Mouse (Mus musculus) forelimb bud, embryonic 11.5 days (tissue): Measurements from ENCODE around the gene Kdm4b.
A peak's percentile ranks its signal among the peaks of the same experiment; 100 is the strongest.

Experiments
- DNase-seq: peaks from one replicate; pipeline ENCODE4 v3.0.0-alpha.2; 2012; ENCODE audit warnings: low read depth, low spot score

Kdm4b gene

DNA sequence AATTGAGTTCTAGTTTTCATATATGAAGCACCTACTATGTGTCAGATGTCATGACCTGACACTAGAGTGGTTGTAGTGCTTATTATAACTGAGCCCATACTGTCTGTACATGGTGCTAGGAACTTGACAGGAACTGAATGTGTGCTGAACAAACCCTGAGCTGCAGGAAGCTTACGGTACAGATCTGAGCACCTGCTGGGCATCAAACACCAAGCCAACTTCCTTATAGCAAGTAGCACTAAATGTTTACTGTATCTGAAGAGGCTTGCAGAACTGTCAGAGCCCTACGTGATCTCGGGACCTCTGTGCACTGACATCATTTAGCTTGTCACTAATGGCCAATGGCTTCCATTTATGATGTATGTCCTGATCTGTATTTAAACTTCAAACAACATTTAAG is 105.7 kb downstream of the Kdm4b start:
- DNase-seq: no peak

DNA sequence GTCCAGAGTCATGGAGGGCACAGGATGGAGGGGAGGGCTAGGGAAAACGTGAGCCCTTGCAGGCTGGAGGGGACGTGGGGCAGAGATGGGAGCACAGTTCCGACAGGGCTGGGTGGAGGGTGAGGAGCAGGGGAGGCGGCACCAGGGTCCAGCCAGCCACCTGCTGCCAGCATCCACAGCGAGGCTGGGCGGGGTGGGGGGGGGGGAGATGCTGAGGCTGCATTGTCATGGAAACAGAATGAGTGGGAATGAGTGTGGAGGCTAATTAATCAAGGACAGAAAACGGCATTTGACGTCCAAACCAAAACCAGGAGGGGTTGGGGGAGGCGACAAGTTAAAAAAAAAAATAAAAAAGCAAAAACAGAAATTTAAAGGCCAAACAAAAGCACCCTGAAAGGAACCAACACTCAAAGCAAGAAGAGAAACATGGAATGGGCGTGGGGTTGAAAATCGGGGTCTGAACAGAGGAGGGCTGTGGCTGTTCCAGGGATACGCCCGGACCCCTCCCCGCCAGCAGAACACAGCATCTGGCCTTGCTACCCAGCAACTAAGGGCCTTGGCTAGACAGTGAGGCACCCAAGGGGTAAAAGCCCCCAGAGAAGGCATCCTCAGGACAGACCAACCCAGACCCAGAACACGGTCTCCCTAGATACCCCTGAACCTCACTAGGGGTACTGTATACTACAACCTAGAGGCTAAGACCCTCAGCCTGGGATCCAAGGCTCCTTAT is 114.0 kb downstream of the Kdm4b start:
- DNase-seq: no peak

DNA sequence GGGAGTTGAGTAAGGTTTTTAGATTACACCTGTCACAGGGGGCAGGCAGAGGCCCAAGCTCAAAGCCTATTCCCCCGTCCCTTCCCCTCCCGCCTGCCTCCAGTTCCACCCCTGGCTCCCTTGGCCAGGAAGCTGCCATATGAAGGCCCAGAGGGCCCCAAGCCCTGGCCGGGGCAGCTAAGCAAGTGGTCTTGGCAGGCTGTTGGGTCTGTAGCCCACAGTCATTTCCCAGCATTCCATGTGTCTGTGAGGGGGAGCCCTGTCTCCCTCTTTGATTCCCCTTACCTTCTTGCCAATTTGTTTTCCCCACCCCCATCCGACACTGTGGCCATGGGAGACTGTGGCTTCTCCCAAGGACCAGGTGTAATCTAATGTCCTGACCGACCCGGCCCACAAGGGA is 116.5 kb downstream of the Kdm4b start:
- no peak for DNase-seq

DNA sequence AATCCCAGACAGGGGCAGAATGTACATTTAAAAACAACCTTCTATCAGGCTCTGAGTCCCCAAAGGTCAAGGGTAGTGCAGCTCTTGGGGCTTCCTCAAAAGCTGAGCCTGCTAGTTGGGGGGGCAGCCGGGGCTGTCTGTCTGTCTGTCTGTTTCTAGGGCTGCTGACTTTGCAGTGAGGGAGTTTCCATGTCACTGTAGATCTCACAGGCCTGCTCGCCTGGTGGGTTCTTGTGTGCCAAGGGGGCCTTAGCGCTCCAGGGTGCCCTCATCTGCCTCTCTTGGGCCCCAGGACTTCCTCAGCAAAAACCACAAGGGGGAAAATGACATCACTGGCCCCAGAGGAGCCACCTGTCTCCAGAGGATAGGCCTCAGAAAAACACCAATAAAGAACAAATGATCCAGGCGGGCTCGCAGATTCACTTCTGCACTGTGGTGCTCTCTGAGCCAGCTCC is 117.5 kb downstream of the Kdm4b start:
- DNase-seq: no peak

DNA sequence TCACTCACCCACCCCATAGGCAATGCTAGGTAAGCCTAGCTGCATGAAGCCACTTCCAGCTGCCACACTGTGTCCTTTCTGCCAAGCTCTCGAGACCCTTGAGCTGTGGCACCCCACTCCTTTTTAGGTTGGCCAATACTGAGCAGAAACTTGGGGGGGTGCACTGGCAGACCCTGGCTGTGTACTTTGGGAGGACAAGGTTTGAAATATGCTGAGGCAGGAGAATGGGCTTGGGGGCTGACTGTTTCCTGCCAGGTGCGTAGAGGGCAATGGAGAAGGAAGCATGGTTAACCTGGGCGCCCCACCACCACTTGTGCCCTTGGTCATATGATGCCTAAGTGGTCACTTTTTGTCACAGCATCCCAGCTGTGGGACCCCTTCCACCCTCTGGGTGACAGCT is 118.9 kb downstream of the Kdm4b start:
- DNase-seq: no peak

DNA sequence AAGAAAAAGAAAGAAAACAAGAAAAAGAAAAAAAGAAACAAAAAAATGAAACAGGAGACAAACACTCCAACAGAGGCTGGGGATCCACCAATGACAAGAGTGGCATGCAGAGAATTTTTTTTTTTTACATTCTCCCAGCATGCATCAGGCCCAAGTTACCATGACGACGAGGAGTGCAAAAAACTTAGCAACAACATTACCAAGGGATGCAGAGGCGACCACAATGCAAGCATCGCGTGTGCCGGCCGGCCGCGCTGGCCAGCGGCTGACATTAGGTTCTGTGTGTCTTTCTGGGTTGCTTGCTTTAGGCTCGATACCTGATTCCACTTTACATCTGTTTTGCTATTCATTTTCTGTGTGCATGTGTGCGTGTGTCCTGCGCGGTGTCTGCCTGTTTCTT is 119.5 kb downstream of the Kdm4b start:
- peak; percentile 59 for DNase-seq

DNA sequence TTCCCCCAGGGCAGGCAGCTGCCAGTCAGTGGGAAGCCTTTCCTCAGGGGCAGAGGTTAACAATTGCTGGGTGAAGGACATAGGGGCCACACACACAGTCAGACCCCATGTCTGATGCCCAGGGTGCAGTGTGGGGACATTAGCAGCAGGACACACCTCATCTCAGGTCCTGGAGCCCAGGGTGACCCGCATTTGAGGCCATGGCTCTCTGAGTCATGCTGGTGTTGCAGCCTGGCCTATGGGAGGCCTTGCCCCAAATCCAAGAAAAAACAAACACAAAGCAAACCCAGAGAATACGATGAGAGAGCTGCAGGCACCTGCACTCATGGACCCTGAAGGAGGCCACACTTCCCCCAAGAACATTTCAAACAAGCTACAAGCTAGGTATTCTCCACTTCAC is 121.9 kb downstream of the Kdm4b start:
- no peak for DNase-seq
